Mouse (Mus musculus) ES-E14 (cell line): ENCODE measurements around the gene Adamtsl3. TPM values are rescaled to one million over a fixed set of nuclear protein-coding genes. Genes with fewer than 3 reads are reported as not detected.

Experiments used
- DNase-seq: peaks from one replicate; pipeline ENCODE4 v3.0.0-alpha.2; 2013; ENCODE audit warnings: low read depth, low spot score
- H3K27ac ChIP-seq: 2 replicates; pipeline ENCODE4 v1.5.1; 2012; ENCODE audit warnings: low read depth, mild to moderate bottlenecking, low read length, moderate library complexity, mixed read lengths; ENCODE audit not compliant: poor library complexity, insufficient read depth, severe bottlenecking
- H3K36me3 ChIP-seq: 2 replicates; pipeline ENCODE4 v1.6.1; 2012; ENCODE audit warnings: mild to moderate bottlenecking, low read length, moderate library complexity, mixed read lengths; ENCODE audit not compliant: control insufficient read depth, poor library complexity, insufficient read depth, severe bottlenecking
- H3K4me1 ChIP-seq, 2 experiments: fragments of 150-350 bp in 1 of 2; sonication (generic) in 1 of 2; 2 replicates each; pipeline ENCODE4 v1.6.1; 2012; ENCODE audit warnings: low read length in 2 of 2, mild to moderate bottlenecking in 1 of 2, mixed read lengths in 1 of 2; ENCODE audit not compliant: control insufficient read depth in 2 of 2, insufficient read depth in 2 of 2, poor library complexity in 1 of 2
- H3K4me3 ChIP-seq, 2 experiments: fragments of 150-350 bp in 1 of 2; sonication (generic) in 1 of 2; 2 replicates each; pipeline ENCODE4 v1.5.1; 2012; ENCODE audit warnings: low read length in 2 of 2, low read depth in 1 of 2, mild to moderate bottlenecking in 1 of 2, mixed read lengths in 1 of 2; ENCODE audit not compliant: insufficient read depth in 1 of 2, poor library complexity in 1 of 2, severe bottlenecking in 1 of 2
- H3K9ac ChIP-seq: 2 replicates; pipeline ENCODE4 v1.6.1; 2012; ENCODE audit warnings: low read depth, mild to moderate bottlenecking, low read length, mixed read lengths; ENCODE audit not compliant: poor library complexity, insufficient read depth, severe bottlenecking
- H3K9me3 ChIP-seq: fragments of 150-350 bp; sonication (generic); 2 replicates; pipeline ENCODE4 v1.6.1; 2012; ENCODE audit warnings: low read depth, mild to moderate bottlenecking, low read length; ENCODE audit not compliant: control insufficient read depth, insufficient read depth
- CHD2 ChIP-seq: IDR thresholded peaks from 2 replicates; pipeline ENCODE4 v1.6.1; 2014; ENCODE audit warnings: mild to moderate bottlenecking, low read depth, low read length, inconsistent platforms
- HCFC1 ChIP-seq: IDR thresholded peaks from 2 replicates; pipeline ENCODE4 v1.6.1; 2012; ENCODE audit warnings: low read length, inconsistent platforms, borderline replicate concordance; ENCODE audit not compliant: insufficient read depth
- MAFK ChIP-seq: IDR thresholded peaks from 2 replicates; pipeline ENCODE4 v1.6.1; 2014; ENCODE audit warnings: mild to moderate bottlenecking, low read depth, low read length, inconsistent platforms; ENCODE audit not compliant: insufficient read depth
- ZC3H11A ChIP-seq: IDR thresholded peaks from 2 replicates; pipeline ENCODE4 v1.6.1; 2012; ENCODE audit warnings: low read depth, mild to moderate bottlenecking, inconsistent platforms, low read length, borderline replicate concordance
- ZNF384 ChIP-seq: IDR thresholded peaks from 2 replicates; pipeline ENCODE4 v1.6.1; 2012; ENCODE audit warnings: low read depth, low read length, inconsistent platforms
- in situ Hi-C, 2 experiments: fragments of 600-800 bp; cut with MboI; formaldehyde crosslinking; loops; one replicate each; pipeline ENCODE4 v1.15.1; 2025; ENCODE audit warnings: low sequenced_read_pairs in 2 of 2, inconsistent platforms in 1 of 2; ENCODE audit not compliant: unreplicated experiment in 2 of 2
- total RNA-seq: library from RNA; depleted of rRNA; stranded (reverse); fragments of 300-350 nt; gene quantifications from 2 replicates; pipeline ENCODE4 v1.2.3, GENCODE M21; 2012

Adamtsl3 gene
- total RNA-seq, 1 experiment, result 0.71 TPM

- H3K27ac ChIP-seq, result no peak overlapping the region
- no peak for DNase-seq
- no peaks in the 10 kb centered on the region for H3K9me3 ChIP-seq
- H3K9ac ChIP-seq, result no peak overlapping the region
- H3K4me3 ChIP-seq, result no peak overlapping the region
- in situ Hi-C loops, result no loop called here
- TF ChIP-seq HCFC1 (no peak), CHD2 (no peak), ZC3H11A (no peak), MAFK (no peak), ZNF384 (no peak)
- no peaks in the 10 kb centered on the region for H3K36me3 ChIP-seq
- H3K4me1 ChIP-seq, result no peaks in the 10 kb centered on the region
Measured at GRCm38 (mm10) chr7:82396869-82397268, 61.4 kb downstream of the Adamtsl3 start.

GRCm38 (mm10) chr7:82397632-82398031, 62.1 kb downstream of the Adamtsl3 start:
- Histone ChIP-seq H3K36me3 (no peaks in the 10 kb centered on the region), H3K9ac (no peak overlapping the region), H3K9me3 (no peaks in the 10 kb centered on the region), H3K4me1 (no peaks in the 10 kb centered on the region), H3K27ac (no peak overlapping the region), H3K4me3 (no peak overlapping the region)
- TF ChIP-seq ZC3H11A (no peak), CHD2 (no peak), ZNF384 (no peak), MAFK (no peak), HCFC1 (no peak)
- in situ Hi-C loops, result no loop called here
- DNase-seq, result no peak

GRCm38 (mm10) chr7:82405466-82406045, 70.1 kb downstream of the Adamtsl3 start:
- TF ChIP-seq ZC3H11A, result no peak
- TF ChIP-seq HCFC1, result no peak
- no peak for TF ChIP-seq ZNF384
- TF ChIP-seq CHD2, result no peak
- TF ChIP-seq MAFK, result no peak
- Histone ChIP-seq H3K4me1 (no peaks in the 10 kb centered on the region), H3K9me3 (no peaks in the 10 kb centered on the region), H3K36me3 (no peaks in the 10 kb centered on the region), H3K27ac (no peak overlapping the region), H3K9ac (no peak overlapping the region), H3K4me3 (no peak overlapping the region)
- no peak for DNase-seq
- in situ Hi-C loops, result no loop called here

DNA sequence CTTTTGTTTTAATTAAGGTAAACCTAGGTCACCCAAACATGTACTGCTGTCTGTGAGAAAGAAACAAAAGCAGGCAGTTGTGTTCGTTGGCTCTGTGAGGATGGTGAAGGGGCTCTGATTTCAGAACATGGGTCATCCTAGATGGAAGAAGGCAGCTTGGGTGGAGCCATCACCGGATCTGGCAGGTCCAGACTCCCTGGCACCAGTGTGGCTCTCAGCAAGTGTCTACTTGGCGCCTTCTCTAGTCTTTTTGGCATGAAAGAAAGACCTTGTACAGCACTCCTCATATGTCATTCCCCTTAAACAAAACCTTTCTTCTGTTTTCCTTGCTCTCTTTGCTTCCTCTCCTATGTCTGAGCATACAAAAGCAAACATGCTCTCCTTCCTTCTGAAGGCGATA, 75.5 kb downstream of the Adamtsl3 start:
- no peak for TF ChIP-seq ZC3H11A
- TF ChIP-seq HCFC1, result no peak
- no peak for TF ChIP-seq ZNF384
- no peak for TF ChIP-seq CHD2
- no peak for TF ChIP-seq MAFK
- Histone ChIP-seq H3K27ac (no peak overlapping the region), H3K4me1 (no peaks in the 10 kb centered on the region)

GRCm38 (mm10) chr7:82416653-82417052, 81.2 kb downstream of the Adamtsl3 start:
- TF ChIP-seq CHD2, result no peak
- TF ChIP-seq MAFK, result no peak
- TF ChIP-seq ZNF384, result no peak
- in situ Hi-C loops, result no loop called here

More for the DNA sequence above, 75.5 kb downstream of the Adamtsl3 start:
- H3K4me3 ChIP-seq, result no peak overlapping the region
- no peaks in the 10 kb centered on the region for H3K36me3 ChIP-seq
- no peak for DNase-seq
- no peaks in the 10 kb centered on the region for H3K9me3 ChIP-seq
- in situ Hi-C loops, result no loop called here
- H3K9ac ChIP-seq, result no peak overlapping the region

More at GRCm38 (mm10) chr7:82416653-82417052, 81.2 kb downstream of the Adamtsl3 start:
- Histone ChIP-seq H3K27ac (no peak overlapping the region), H3K9me3 (no peaks in the 10 kb centered on the region), H3K4me1 (no peaks in the 10 kb centered on the region), H3K36me3 (no peaks in the 10 kb centered on the region), H3K9ac (no peak overlapping the region), H3K4me3 (no peak overlapping the region)
- DNase-seq, result no peak
